Mouse (Mus musculus) heart, postnatal 0 days (tissue): Measurements from ENCODE around the gene Slc17a8.

Experiments used
- CTCF ChIP-seq: IDR thresholded peaks from 2 replicates; pipeline ENCODE4 v1.5.1; 2016; ENCODE audit warnings: antibody characterized with exemption, control low read depth, low read depth
- EP300 ChIP-seq: IDR thresholded peaks from 2 replicates; pipeline ENCODE4 v1.6.1; 2016; ENCODE audit warnings: antibody characterized with exemption, low read depth

- TF ChIP-seq CTCF (no peak), EP300 (no peak)
Measured at GRCm38 (mm10) chr10:89578801-89579200, 42.3 kb downstream of the Slc17a8 start.
